Mouse (Mus musculus) limb, embryonic 12.5 days (tissue): ENCODE measurements around the gene Ddc. TPM values are rescaled to one million over a fixed set of nuclear protein-coding genes. Genes with fewer than 3 reads are reported as not detected.

Experiments
- ATAC-seq: fragments of 200-750 bp; cut with Nextera tagmentation; 2 replicates; pipeline ENCODE4 v1.8.0; 2017; ENCODE audit warnings: low read depth, moderate TSS enrichment; ENCODE audit not compliant: insufficient number of reproducible peaks, insufficient read depth, low FRiP score, low TSS enrichment
- H3K27ac ChIP-seq: fragments of 300-500 bp; sonication (generic); 2 replicates; pipeline ENCODE4 v1.5.1; 2016; ENCODE audit warnings: mild to moderate bottlenecking, moderate library complexity
- H3K27me3 ChIP-seq: fragments of 300-500 bp; sonication (generic); 2 replicates; pipeline ENCODE4 v1.6.1; 2016; ENCODE audit warnings: mild to moderate bottlenecking, moderate library complexity
- H3K36me3 ChIP-seq: fragments of 300-500 bp; sonication (generic); 2 replicates; pipeline ENCODE4 v1.6.1; 2016; ENCODE audit warnings: mild to moderate bottlenecking, moderate library complexity
- H3K4me1 ChIP-seq: fragments of 300-500 bp; sonication (generic); replicated peaks from 2 replicates; pipeline ENCODE4 v1.6.1; 2016
- H3K4me2 ChIP-seq: fragments of 300-500 bp; sonication (generic); 2 replicates; pipeline ENCODE4 v1.6.1; 2016; ENCODE audit warnings: mild to moderate bottlenecking, moderate library complexity
- H3K4me3 ChIP-seq: fragments of 300-500 bp; sonication (generic); replicated peaks from 2 replicates; pipeline ENCODE4 v1.5.1; 2016; ENCODE audit warnings: mild to moderate bottlenecking
- H3K9ac ChIP-seq: fragments of 300-500 bp; sonication (generic); replicated peaks from 2 replicates; pipeline ENCODE4 v1.6.1; 2016; ENCODE audit warnings: mild to moderate bottlenecking, moderate library complexity
- H3K9me3 ChIP-seq: fragments of 300-500 bp; sonication (generic); 2 replicates; pipeline ENCODE4 v1.6.1; 2016; ENCODE audit warnings: mild to moderate bottlenecking, moderate library complexity
- WGBS: fragments of 180-500 bp; shearing (Covaris S2); methylation state at CpG from one replicate; pipeline ENCODE4 v1.1.7; 2016; 5-methylcytosine and 5-hydroxymethylcytosine counted together
- polyA plus RNA-seq: library from polyadenylated mRNA; unstranded; fragments of >200 nt; fragmentation: Nextera tagmentation; extraction: Ambion mirVana; gene quantifications from 2 replicates; pipeline ENCODE4 v1.2.1, GENCODE M21; 2016

Gene Ddc
- polyA plus RNA-seq, 1 experiment from 2014 or later = 13.0 TPM

- Histone ChIP-seq H3K9me3 (no peaks in the 10 kb centered on the region), H3K4me1 (peaks cover 64% of the 10 kb centered on the region), H3K9ac (no peak overlapping the region), H3K36me3 (no peaks in the 10 kb centered on the region), H3K27me3 (no peaks in the 10 kb centered on the region), H3K4me3 (no peak overlapping the region), H3K27ac (0 out of 2 replicates have a peak overlapping the region, but pooled peaks have one; percentile 37), H3K4me2 (no peak overlapping the region)
- ATAC-seq = no peak
- 88% methylated on average over 2 of the region's 2 CpGs for WGBS
Measured at GRCm38 (mm10) chr11:11875230-11875629, 22.7 kb downstream of the Ddc start.

GRCm38 (mm10) chr11:11873023-11873908, 24.7 kb downstream of the Ddc start:
- Histone ChIP-seq H3K4me3 (no peak overlapping the region), H3K9me3 (no peaks in the 10 kb centered on the region), H3K4me1 (peaks cover 46% of the 10 kb centered on the region), H3K4me2 (peak overlapping the region; percentile 7; the same call in 1 of the 2 replicates), H3K9ac (no peak overlapping the region), H3K27ac (peak overlapping the region; percentile 93), H3K27me3 (no peaks in the 10 kb centered on the region), H3K36me3 (no peaks in the 10 kb centered on the region)
- 40% methylated on average over 20 of the region's 20 CpGs for WGBS
- peak; percentile 84 for ATAC-seq

- Histone ChIP-seq H3K4me1 (peaks cover 44% of the 10 kb centered on the region), H3K4me2 (0 out of 2 replicates have a peak overlapping the region, but pooled peaks have one; percentile 7), H3K36me3 (no peaks in the 10 kb centered on the region), H3K9me3 (no peaks in the 10 kb centered on the region), H3K4me3 (no peak overlapping the region), H3K27ac (peak overlapping the region; percentile 93), H3K9ac (no peak overlapping the region), H3K27me3 (no peaks in the 10 kb centered on the region)
- no peak for ATAC-seq
- WGBS = 86% methylated on average over 3 of the region's 3 CpGs
Measured at GRCm38 (mm10) chr11:11872140-11872795, 25.7 kb downstream of the Ddc start.

- Histone ChIP-seq H3K9ac (no peak overlapping the region), H3K27me3 (no peaks in the 10 kb centered on the region), H3K9me3 (no peaks in the 10 kb centered on the region), H3K4me2 (no peak overlapping the region), H3K4me1 (peaks cover 42% of the 10 kb centered on the region), H3K27ac (peak overlapping the region; percentile 93), H3K4me3 (no peak overlapping the region), H3K36me3 (no peaks in the 10 kb centered on the region)
- 49% methylated on average over 5 of the region's 5 CpGs for WGBS
- no peak for ATAC-seq
Measured at GRCm38 (mm10) chr11:11871197-11871813, 26.6 kb downstream of the Ddc start.

- Histone ChIP-seq H3K27me3 (no peaks in the 10 kb centered on the region), H3K4me2 (peak overlapping the region; percentile 42)
- ATAC-seq = peak; percentile 39; the same call in 1 of the 2 replicates
Measured at GRCm38 (mm10) chr11:11867971-11868481, 29.9 kb downstream of the Ddc start.

GRCm38 (mm10) chr11:11866696-11867095, 31.2 kb downstream of the Ddc start:
- Histone ChIP-seq H3K4me2 (no peak overlapping the region), H3K9ac (no peak overlapping the region), H3K9me3 (no peaks in the 10 kb centered on the region), H3K4me3 (no peak overlapping the region), H3K27me3 (no peaks in the 10 kb centered on the region), H3K36me3 (no peaks in the 10 kb centered on the region), H3K27ac (no peak overlapping the region), H3K4me1 (peaks cover 30% of the 10 kb centered on the region)
- ATAC-seq = no peak
- 80% methylated on average over 5 of the region's 5 CpGs for WGBS

More at GRCm38 (mm10) chr11:11867971-11868481, 29.9 kb downstream of the Ddc start:
- H3K36me3 ChIP-seq = no peaks in the 10 kb centered on the region
- peaks cover 35% of the 10 kb centered on the region for H3K4me1 ChIP-seq
- H3K27ac ChIP-seq = peak overlapping the region; percentile 79
- no peaks in the 10 kb centered on the region for H3K9me3 ChIP-seq
- H3K4me3 ChIP-seq = 0 out of 2 replicates have a peak overlapping the region, but pooled peaks have one; percentile 9
- peak overlapping the region; percentile 45; the same call in 1 of the 2 replicates for H3K9ac ChIP-seq
- 5% methylated on average over 14 of the region's 14 CpGs for WGBS

GRCm38 (mm10) chr11:11865128-11865527, 32.8 kb downstream of the Ddc start:
- WGBS = 77% methylated on average over 2 of the region's 2 CpGs
- H3K36me3 ChIP-seq = no peaks in the 10 kb centered on the region
- no peak overlapping the region for H3K4me3 ChIP-seq
- peaks cover 23% of the 10 kb centered on the region for H3K4me1 ChIP-seq
- H3K9ac ChIP-seq = no peak overlapping the region
- no peaks in the 10 kb centered on the region for H3K27me3 ChIP-seq
- no peaks in the 10 kb centered on the region for H3K9me3 ChIP-seq
- no peak for ATAC-seq
- H3K4me2 ChIP-seq = no peak overlapping the region
- H3K27ac ChIP-seq = peak overlapping the region; percentile 69; the same call in 1 of the 2 replicates

- H3K9me3 ChIP-seq = no peaks in the 10 kb centered on the region
- peaks cover 23% of the 10 kb centered on the region for H3K4me1 ChIP-seq
- no peak overlapping the region for H3K9ac ChIP-seq
- H3K27ac ChIP-seq = peak overlapping the region; percentile 69; the same call in 1 of the 2 replicates
- 77% methylated on average over 8 of the region's 8 CpGs for WGBS
- no peaks in the 10 kb centered on the region for H3K36me3 ChIP-seq
- H3K27me3 ChIP-seq = no peaks in the 10 kb centered on the region
- no peak for ATAC-seq
- no peak overlapping the region for H3K4me3 ChIP-seq
- H3K4me2 ChIP-seq = no peak overlapping the region
Measured at GRCm38 (mm10) chr11:11864446-11865101, 33.4 kb downstream of the Ddc start.

GRCm38 (mm10) chr11:11862502-11862901, 35.4 kb downstream of the Ddc start:
- Histone ChIP-seq H3K27ac (peak overlapping the region; percentile 67), H3K4me3 (no peak overlapping the region), H3K4me1 (peaks cover 14% of the 10 kb centered on the region; the same call in 1 of the 2 replicates), H3K9me3 (no peaks in the 10 kb centered on the region), H3K9ac (no peak overlapping the region), H3K36me3 (no peaks in the 10 kb centered on the region), H3K4me2 (no peak overlapping the region), H3K27me3 (no peaks in the 10 kb centered on the region)
- 70% methylated on average over 1 of the region's 1 CpGs for WGBS
- peak; percentile 48; the same call in 1 of the 2 replicates for ATAC-seq

- no peak overlapping the region for H3K9ac ChIP-seq
- peak overlapping the region; percentile 93 for H3K27ac ChIP-seq
- H3K4me1 ChIP-seq = peaks cover 21% of the 10 kb centered on the region
- H3K36me3 ChIP-seq = no peaks in the 10 kb centered on the region
- H3K4me2 ChIP-seq = no peak overlapping the region
- 0 out of 2 replicates have a peak, but pooled peaks cover 5% of the 10 kb centered on the region for H3K9me3 ChIP-seq
- H3K4me3 ChIP-seq = no peak overlapping the region
- WGBS = 97% methylated on average over 3 of the region's 3 CpGs
- no peak for ATAC-seq
- H3K27me3 ChIP-seq = no peaks in the 10 kb centered on the region
Measured at GRCm38 (mm10) chr11:11856959-11857358, 41.0 kb downstream of the Ddc start.
